Mouse (Mus musculus) neural tube, embryonic 13.5 days (tissue): Measurements from ENCODE around the gene Gm10401. TPM values are rescaled to one million over a fixed set of nuclear protein-coding genes. Genes with fewer than 3 reads are reported as not detected.

ENCODE experiments used
- ATAC-seq: fragments of 200-750 bp; cut with Nextera tagmentation; 2 replicates; pipeline ENCODE4 v1.8.0; 2017; ENCODE audit warnings: low read depth, mild to moderate bottlenecking, moderate TSS enrichment, moderate library complexity
- H3K27ac ChIP-seq: fragments of 300-500 bp; sonication (generic); replicated peaks from 2 replicates; pipeline ENCODE4 v1.5.1; 2015; ENCODE audit warnings: moderate library complexity, mild to moderate bottlenecking, inconsistent platforms
- H3K27me3 ChIP-seq: fragments of 300-500 bp; sonication (generic); 2 replicates; pipeline ENCODE4 v1.6.1; 2015; ENCODE audit warnings: mild to moderate bottlenecking, inconsistent platforms
- H3K36me3 ChIP-seq: fragments of 300-500 bp; sonication (generic); 2 replicates; pipeline ENCODE4 v1.6.1; 2015; ENCODE audit warnings: mild to moderate bottlenecking, inconsistent platforms
- H3K4me1 ChIP-seq: fragments of 300-500 bp; sonication (generic); replicated peaks from 2 replicates; pipeline ENCODE4 v1.6.1; 2015; ENCODE audit warnings: inconsistent platforms
- H3K4me2 ChIP-seq: fragments of 300-500 bp; sonication (generic); 2 replicates; pipeline ENCODE4 v1.6.1; 2015; ENCODE audit warnings: inconsistent platforms, mild to moderate bottlenecking, moderate library complexity
- H3K4me3 ChIP-seq: fragments of 300-500 bp; sonication (generic); 2 replicates; pipeline ENCODE4 v1.5.1; 2015; ENCODE audit warnings: mild to moderate bottlenecking, inconsistent platforms
- H3K9ac ChIP-seq: fragments of 300-500 bp; sonication (generic); 2 replicates; pipeline ENCODE4 v1.6.1; 2015; ENCODE audit warnings: moderate library complexity, mild to moderate bottlenecking, inconsistent platforms
- H3K9me3 ChIP-seq: fragments of 300-500 bp; sonication (generic); 2 replicates; pipeline ENCODE4 v1.6.1; 2016; ENCODE audit warnings: inconsistent platforms
- WGBS: fragments of 180-500 bp; shearing (Covaris S2); methylation state at CpG from one replicate; pipeline ENCODE4 v1.1.7; 2015; 5-methylcytosine and 5-hydroxymethylcytosine counted together
- polyA plus RNA-seq: library from polyadenylated mRNA; unstranded; fragments of >200 nt; fragmentation: Nextera tagmentation; extraction: Ambion mirVana; gene quantifications from 2 replicates; pipeline ENCODE4 v1.2.1, GENCODE M21; 2015

Gene Gm10401
- polyA plus RNA-seq, result 32.8 and 33.7 TPM in 2 replicates

- Histone ChIP-seq H3K36me3 (peaks cover 74% of the 10 kb centered on the region), H3K4me3 (no peak within 1 kb of the TSS), H3K4me1 (0 out of 2 replicates have a peak, but pooled peaks cover 6% of the 10 kb centered on the region), H3K4me2 (no peak within 1 kb of the TSS), H3K9me3 (no peaks in the 10 kb centered on the region), H3K9ac (no peak within 1 kb of the TSS), H3K27ac (no peak within 1 kb of the TSS), H3K27me3 (no peaks in the 10 kb centered on the region)
- ATAC-seq, result no peak
- 97% methylated on average over 8 of the region's 8 CpGs for WGBS
Measured at GRCm38 (mm10) chr5:115098195-115098594, at the start of gene Gm10401. Gene Gm10401 (minus strand): TSS chr5:115098295.

GRCm38 (mm10) chr5:115147388-115147787 is 49.3 kb upstream of the Gm10401 start:
- Histone ChIP-seq H3K4me1 (peaks cover 8% of the 10 kb centered on the region), H3K9ac (no peak overlapping the region), H3K9me3 (no peaks in the 10 kb centered on the region; the same call in 1 of the 2 replicates), H3K27ac (no peak overlapping the region), H3K4me3 (no peak overlapping the region), H3K27me3 (no peaks in the 10 kb centered on the region), H3K4me2 (no peak overlapping the region), H3K36me3 (peaks cover 79% of the 10 kb centered on the region)
- no peak for ATAC-seq
- WGBS, result 87% methylated on average over 3 of the region's 3 CpGs

- no peak for ATAC-seq
Measured at GRCm38 (mm10) chr5:115146747-115147130, 48.6 kb upstream of the Gm10401 start.

GRCm38 (mm10) chr5:115145976-115146746 is 48.1 kb upstream of the Gm10401 start:
- Histone ChIP-seq H3K36me3 (peaks cover 79% of the 10 kb centered on the region), H3K9ac (no peak overlapping the region)

More at GRCm38 (mm10) chr5:115146747-115147130, 48.6 kb upstream of the Gm10401 start:
- H3K4me2 ChIP-seq, result no peak overlapping the region
- peaks cover 3% of the 10 kb centered on the region; the same call in 1 of the 2 replicates for H3K4me1 ChIP-seq
- H3K36me3 ChIP-seq, result peaks cover 79% of the 10 kb centered on the region
- no peak overlapping the region for H3K9ac ChIP-seq
- H3K27ac ChIP-seq, result no peak overlapping the region
- no peaks in the 10 kb centered on the region; the same call in 1 of the 2 replicates for H3K9me3 ChIP-seq
- H3K4me3 ChIP-seq, result no peak overlapping the region
- no peaks in the 10 kb centered on the region for H3K27me3 ChIP-seq

GRCm38 (mm10) chr5:115145253-115145968 is 47.3 kb upstream of the Gm10401 start:
- Histone ChIP-seq H3K4me1 (no peaks in the 10 kb centered on the region), H3K36me3 (peaks cover 72% of the 10 kb centered on the region), H3K9ac (no peak overlapping the region), H3K4me2 (no peak overlapping the region), H3K27me3 (no peaks in the 10 kb centered on the region), H3K4me3 (no peak overlapping the region), H3K27ac (no peak overlapping the region), H3K9me3 (no peaks in the 10 kb centered on the region; the same call in 1 of the 2 replicates)
- ATAC-seq, result no peak
- WGBS, result 78% methylated on average over 11 of the region's 11 CpGs

More at GRCm38 (mm10) chr5:115145976-115146746, 48.1 kb upstream of the Gm10401 start:
- Histone ChIP-seq H3K27ac (no peak overlapping the region), H3K4me1 (no peaks in the 10 kb centered on the region), H3K4me3 (no peak overlapping the region), H3K9me3 (no peaks in the 10 kb centered on the region; the same call in 1 of the 2 replicates), H3K4me2 (no peak overlapping the region), H3K27me3 (no peaks in the 10 kb centered on the region)
- ATAC-seq, result no peak
- WGBS, result 87% methylated on average over 6 of the region's 6 CpGs

GRCm38 (mm10) chr5:115144471-115144870 is 46.4 kb upstream of the Gm10401 start:
- WGBS, result 79% methylated on average over 6 of the region's 6 CpGs
- Histone ChIP-seq H3K36me3 (peaks cover 62% of the 10 kb centered on the region), H3K9ac (no peak overlapping the region), H3K27me3 (no peaks in the 10 kb centered on the region), H3K27ac (no peak overlapping the region), H3K4me3 (no peak overlapping the region), H3K4me1 (no peaks in the 10 kb centered on the region), H3K4me2 (no peak overlapping the region), H3K9me3 (no peaks in the 10 kb centered on the region; the same call in 1 of the 2 replicates)
- ATAC-seq, result no peak

- no peaks in the 10 kb centered on the region for H3K27me3 ChIP-seq
- H3K36me3 ChIP-seq, result peaks cover 54% of the 10 kb centered on the region
- no peak for ATAC-seq
- H3K27ac ChIP-seq, result no peak overlapping the region
- H3K9me3 ChIP-seq, result no peaks in the 10 kb centered on the region
- no peak overlapping the region for H3K4me2 ChIP-seq
- H3K4me1 ChIP-seq, result no peaks in the 10 kb centered on the region
- H3K9ac ChIP-seq, result no peak overlapping the region; the same call in 1 of the 2 replicates
- no peak overlapping the region for H3K4me3 ChIP-seq
- WGBS, result 85% methylated on average over 10 of the region's 10 CpGs
Measured at GRCm38 (mm10) chr5:115143552-115143951, 45.5 kb upstream of the Gm10401 start.

- Histone ChIP-seq H3K4me3 (no peak overlapping the region), H3K4me1 (no peaks in the 10 kb centered on the region), H3K9ac (no peak overlapping the region), H3K27me3 (no peaks in the 10 kb centered on the region), H3K4me2 (no peak overlapping the region), H3K9me3 (no peaks in the 10 kb centered on the region), H3K27ac (no peak overlapping the region), H3K36me3 (peaks cover 41% of the 10 kb centered on the region)
- ATAC-seq, result no peak
- 86% methylated on average over 9 of the region's 9 CpGs for WGBS
Measured at GRCm38 (mm10) chr5:115142166-115142697, 44.1 kb upstream of the Gm10401 start.

- WGBS, result 77% methylated on average over 3 of the region's 3 CpGs
- no peak overlapping the region for H3K27ac ChIP-seq
- no peak overlapping the region for H3K4me2 ChIP-seq
- H3K36me3 ChIP-seq, result peaks cover 26% of the 10 kb centered on the region
- H3K27me3 ChIP-seq, result no peaks in the 10 kb centered on the region
- H3K4me1 ChIP-seq, result no peaks in the 10 kb centered on the region
- ATAC-seq, result no peak
- no peak overlapping the region for H3K4me3 ChIP-seq
- no peak overlapping the region for H3K9ac ChIP-seq
- no peaks in the 10 kb centered on the region for H3K9me3 ChIP-seq
Measured at GRCm38 (mm10) chr5:115140726-115141125, 42.6 kb upstream of the Gm10401 start.

- H3K27ac ChIP-seq, result no peak overlapping the region
- ATAC-seq, result no peak
- WGBS, result 66% methylated on average over 4 of the region's 4 CpGs
- no peak overlapping the region for H3K9ac ChIP-seq
- H3K4me1 ChIP-seq, result peaks cover 2% of the 10 kb centered on the region
- H3K4me3 ChIP-seq, result no peak overlapping the region
- no peak overlapping the region for H3K4me2 ChIP-seq
- peaks cover 11% of the 10 kb centered on the region; the same call in 1 of the 2 replicates for H3K36me3 ChIP-seq
- no peaks in the 10 kb centered on the region for H3K27me3 ChIP-seq
- H3K9me3 ChIP-seq, result no peaks in the 10 kb centered on the region
Measured at GRCm38 (mm10) chr5:115139124-115139523, 41.0 kb upstream of the Gm10401 start.

- peak; percentile 94 for ATAC-seq
- H3K9me3 ChIP-seq, result no peaks in the 10 kb centered on the region
- H3K9ac ChIP-seq, result peak within 1 kb of the TSS; percentile 94
- WGBS, result under 1% methylated on average over 67 of the region's 81 CpGs
- H3K27ac ChIP-seq, result peak within 1 kb of the TSS; percentile 59; the same call in 1 of the 2 replicates
- H3K4me1 ChIP-seq, result peaks cover 23% of the 10 kb centered on the region
- peaks cover 9% of the 10 kb centered on the region for H3K36me3 ChIP-seq
- H3K27me3 ChIP-seq, result no peaks in the 10 kb centered on the region
- H3K4me3 ChIP-seq, result peak within 1 kb of the TSS; percentile 88
- peak within 1 kb of the TSS; percentile 89 for H3K4me2 ChIP-seq
Measured at GRCm38 (mm10) chr5:115134234-115135165, 36.4 kb upstream of the Gm10401 start, which contains the start of gene Unc119b. Gene Unc119b (minus strand): TSS chr5:115134975.
